Mouse (Mus musculus): ENCODE results near the gene Gtf3c5. TPM values are rescaled to one million over a fixed set of nuclear protein-coding genes. Genes with fewer than 3 reads are reported as not detected.

Gene Gtf3c5
- polyA plus RNA-seq (2012; rRNA removed), result 20.7 and 21.5 TPM in 2 replicates

GRCm38 (mm10) chr2:28583651-28584050 is at the start of gene Gtf3c5:
Gene Gtf3c5 (minus strand): TSS chr2:28583751.
- DNase-seq (ENCODE audit: low read depth, low spot score), result no peak
- 78% methylated on average over 9 of the region's 9 CpGs for whole genome bisulfite sequencing

GRCm38 (mm10) chr2:28633136-28633535 is 49.6 kb upstream of the Gtf3c5 start:
- 26% methylated on average over 4 of the region's 4 CpGs for WGBS
- no peak for DNase-seq (ENCODE audit: low read depth, low spot score)

GRCm38 (mm10) chr2:28632626-28633025 is 49.1 kb upstream of the Gtf3c5 start:
- 24% methylated on average over 1 of the region's 1 CpGs for WGBS
- peak; percentile 70 for DNase-seq (ENCODE audit: low read depth, low spot score)

- 6% methylated on average over 4 of the region's 4 CpGs for WGBS
- peak; percentile 78 for DNase-seq (ENCODE audit: low read depth, low spot score)
These were observed 46.4 kb upstream of the Gtf3c5 start for GRCm38 (mm10) chr2:28629911-28630381.

GRCm38 (mm10) chr2:28628053-28628452 is 44.5 kb upstream of the Gtf3c5 start:
- 43% methylated on average over 2 of the region's 2 CpGs for WGBS
- DNase-seq (ENCODE audit: low read depth, low spot score), result no peak

- 81% methylated on average over 3 of the region's 3 CpGs for WGBS
- no peak for DNase-seq (ENCODE audit: low read depth, low spot score)
These were observed 42.5 kb upstream of the Gtf3c5 start for GRCm38 (mm10) chr2:28626038-28626437.

GRCm38 (mm10) chr2:28624870-28625269 is 41.3 kb upstream of the Gtf3c5 start:
- DNase-seq (ENCODE audit: low read depth, low spot score), result no peak
- 82% methylated on average over 3 of the region's 3 CpGs for WGBS

- 21% methylated on average over 10 of the region's 10 CpGs for WGBS
- DNase-seq (ENCODE audit: low read depth, low spot score), result no peak
These were observed 39.1 kb upstream of the Gtf3c5 start for GRCm38 (mm10) chr2:28622521-28623124.

- no peak for DNase-seq (ENCODE audit: low read depth, low spot score)
- WGBS, result 14% methylated on average over 16 of the region's 16 CpGs
These were observed 38.2 kb upstream of the Gtf3c5 start, which contains the start of gene Gfi1b for GRCm38 (mm10) chr2:28621664-28622171. Gene Gfi1b (minus strand): TSS chr2:28621982.

GRCm38 (mm10) chr2:28621111-28621510 is 37.6 kb upstream of the Gtf3c5 start:
- 20% methylated on average over 2 of the region's 2 CpGs for WGBS
- DNase-seq (ENCODE audit: low read depth, low spot score), result no peak

- 66% methylated on average over 10 of the region's 10 CpGs for WGBS
- no peak for DNase-seq (ENCODE audit: low read depth, low spot score)
These were observed 37.0 kb upstream of the Gtf3c5 start for GRCm38 (mm10) chr2:28620522-28620921.

GRCm38 (mm10) chr2:28619369-28619768 is 35.8 kb upstream of the Gtf3c5 start:
- DNase-seq (ENCODE audit: low read depth, low spot score), result no peak
- WGBS, result 90% methylated on average over 6 of the region's 6 CpGs

GRCm38 (mm10) chr2:28618777-28619336 is 35.3 kb upstream of the Gtf3c5 start:
- WGBS, result 63% methylated on average over 6 of the region's 6 CpGs
- DNase-seq (ENCODE audit: low read depth, low spot score), result no peak

- 75% methylated on average over 8 of the region's 8 CpGs for WGBS
- no peak for DNase-seq (ENCODE audit: low read depth, low spot score)
These were observed 34.2 kb upstream of the Gtf3c5 start for GRCm38 (mm10) chr2:28617498-28618486.

- DNase-seq (ENCODE audit: low read depth, low spot score), result no peak
- 88% methylated on average over 9 of the region's 9 CpGs for WGBS
These were observed 33.3 kb upstream of the Gtf3c5 start for GRCm38 (mm10) chr2:28616874-28617273.

GRCm38 (mm10) chr2:28616358-28616757 is 32.8 kb upstream of the Gtf3c5 start:
- 43% methylated on average over 5 of the region's 5 CpGs for WGBS
- no peak for DNase-seq (ENCODE audit: low read depth, low spot score)

GRCm38 (mm10) chr2:28613599-28613998 is 30.0 kb upstream of the Gtf3c5 start:
- 89% methylated on average over 10 of the region's 10 CpGs for WGBS
- no peak for DNase-seq (ENCODE audit: low read depth, low spot score)

- DNase-seq (ENCODE audit: low read depth, low spot score), result no peak
- 82% methylated on average over 10 of the region's 10 CpGs for WGBS
These were observed 29.0 kb upstream of the Gtf3c5 start for GRCm38 (mm10) chr2:28612436-28613063.

GRCm38 (mm10) chr2:28611407-28611787 is 27.8 kb upstream of the Gtf3c5 start:
- 81% methylated on average over 17 of the region's 17 CpGs for WGBS
- DNase-seq (ENCODE audit: low read depth, low spot score), result no peak
